Mouse (Mus musculus) megakaryocyte-erythroid progenitor cell, adult 5-6 weeks (primary cell): ENCODE measurements around the gene Hist1h2ah. TPM values are rescaled to one million over a fixed set of nuclear protein-coding genes. Genes with fewer than 3 reads are reported as not detected.
A peak's percentile ranks its signal among the peaks of the same experiment; 100 is the strongest.

Experiments
- ATAC-seq: replicated peaks from 2 replicates; pipeline ENCODE4 v1.8.0; 2016; ENCODE audit warnings: mild to moderate bottlenecking, inconsistent platforms; ENCODE audit not compliant: severe bottlenecking, poor library complexity, low FRiP score, low TSS enrichment
- total RNA-seq, 2 experiments: library from RNA; stranded (forward) in 1 of 2; stranded (reverse) in 1 of 2; fragments of 200-1000, 215-1000 nt in 1 of 2; fragments of >200 nt in 1 of 2; fragmentation: Nextera tagmentation in 1 of 2; gene quantifications; 2 replicates each; pipeline ENCODE4 v1.2.3; 2014 to 2017

Gene Hist1h2ah
- total RNA-seq, 2 experiments from 2014 or later, result 11.1 to 482 TPM

DNA sequence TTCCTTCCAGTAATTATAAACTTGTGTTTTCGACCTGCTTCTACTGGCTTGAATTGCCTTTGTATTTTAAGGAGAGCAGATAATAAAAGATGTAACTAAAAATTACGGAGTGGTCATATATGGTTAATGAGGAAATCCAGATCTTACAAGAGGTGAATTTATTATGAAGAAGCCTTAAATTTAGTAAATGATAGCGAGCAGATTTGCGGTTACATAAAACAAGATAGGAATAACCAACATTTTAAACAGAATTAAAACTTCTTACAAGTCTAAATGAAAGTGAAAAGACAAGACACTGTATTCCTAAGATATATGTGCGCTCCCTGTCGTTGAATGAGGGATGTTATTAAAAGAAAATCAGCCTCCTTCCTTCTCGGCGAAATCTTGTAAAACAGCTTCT, 40.5 kb downstream of the Hist1h2ah start:
- ATAC-seq, result no peak

DNA sequence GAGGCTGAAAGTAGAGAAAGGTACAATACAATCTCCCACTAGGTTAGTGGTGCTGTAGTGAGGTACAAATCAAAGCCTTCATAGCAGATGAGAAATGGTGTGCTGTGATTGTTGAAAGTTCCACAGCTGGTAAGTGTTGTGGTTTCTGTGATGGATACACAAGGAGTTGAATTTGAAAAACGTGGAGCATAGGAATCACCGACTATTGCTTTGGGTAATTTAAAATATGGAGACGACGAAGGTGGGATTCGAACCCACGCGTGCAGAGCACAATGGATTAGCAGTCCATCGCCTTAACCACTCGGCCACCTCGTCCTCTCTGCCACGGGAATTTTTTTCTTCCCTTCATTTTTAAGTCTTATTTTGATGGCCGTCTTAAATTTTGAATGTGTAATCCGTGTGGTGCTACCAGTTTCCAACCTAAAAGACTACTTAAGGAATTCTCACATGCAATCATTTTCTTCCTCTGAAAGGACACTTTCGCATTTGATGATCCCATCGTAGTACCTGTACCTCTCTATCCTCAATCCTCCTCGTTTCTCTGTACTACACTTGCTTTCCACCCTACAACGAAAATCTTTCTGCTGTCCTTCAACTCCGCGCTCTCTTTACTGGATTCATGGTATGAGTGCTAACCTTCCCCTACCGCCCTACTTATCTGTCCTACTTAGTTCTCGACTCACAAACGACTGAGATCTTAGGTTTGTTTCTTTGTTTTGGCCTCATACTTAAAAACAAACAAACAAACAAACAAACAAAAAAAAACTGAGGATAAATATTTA, 41.2 kb downstream of the Hist1h2ah start:
- ATAC-seq, result 0 out of 2 replicates have a peak, but pooled peaks have one; percentile 21

DNA sequence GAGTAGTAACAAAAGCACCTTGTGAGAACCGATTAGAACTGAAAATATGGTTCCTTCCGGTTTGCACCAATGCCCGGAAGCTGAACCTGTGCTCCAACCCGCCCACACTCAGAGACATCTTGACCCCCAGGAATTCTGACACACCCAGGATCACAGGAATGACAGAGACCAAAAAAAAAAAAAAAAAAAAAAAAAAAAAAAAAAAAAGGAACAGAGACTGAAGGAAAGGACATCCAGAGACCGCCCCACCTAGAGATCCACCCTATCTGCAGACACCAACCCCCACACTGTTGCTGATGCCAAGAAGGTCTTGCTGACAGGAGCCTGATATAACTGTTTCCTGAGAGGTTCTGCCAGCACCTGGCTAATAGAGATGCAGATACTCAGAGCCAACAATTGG, 42.8 kb downstream of the Hist1h2ah start:
- ATAC-seq, result no peak

Other genes starting within 250 kb of the Hist1h2ah start
- gene Hist1h2an, start 248.3 kb downstream of the Hist1h2ah start, total RNA-seq (2014; fragmentation: Nextera tagmentation), result 4.6 and 28.8 TPM in 2 replicates
- gene Hist1h2an, start 248.3 kb downstream of the Hist1h2ah start, total RNA-seq (2017), result 538 and 611 TPM in 2 replicates
- gene Hist1h2bp, start 248.1 kb downstream of the Hist1h2ah start, total RNA-seq (2014; fragmentation: Nextera tagmentation), result 19.6 and 62.9 TPM in 2 replicates
- gene Hist1h2bp, start 248.1 kb downstream of the Hist1h2ah start, total RNA-seq (2017), result 33.7 and 54.7 TPM in 2 replicates
- gene Hist1h2bq, start 225.4 kb downstream of the Hist1h2ah start, total RNA-seq (2014; fragmentation: Nextera tagmentation), result 395 and 796 TPM in 2 replicates
- gene Hist1h2bq, start 225.4 kb downstream of the Hist1h2ah start, total RNA-seq (2017), result 0.72 and 1.2 TPM in 2 replicates
- gene Hist1h2ao, start 225.1 kb downstream of the Hist1h2ah start, total RNA-seq (2014; fragmentation: Nextera tagmentation), result not detected in 2 replicates
- gene Hist1h2ao, start 225.1 kb downstream of the Hist1h2ah start, total RNA-seq (2017), result not detected in 2 replicates
- gene Hist1h4m, start 223.8 kb downstream of the Hist1h2ah start, total RNA-seq (2014; fragmentation: Nextera tagmentation), result 256 and 298 TPM in 2 replicates
- gene Hist1h4m, start 223.8 kb downstream of the Hist1h2ah start, total RNA-seq (2017), result 1,434 and 2,567 TPM in 2 replicates
- 49.1 and 171 TPM in 2 replicates for gene Hist1h4n, start 203.4 kb downstream of the Hist1h2ah start, total RNA-seq (2014; fragmentation: Nextera tagmentation)
- gene Hist1h4n, start 203.4 kb downstream of the Hist1h2ah start, total RNA-seq (2017), result 1,378 and 1,797 TPM in 2 replicates
- gene Hist1h2ap, start 202.1 kb downstream of the Hist1h2ah start, total RNA-seq (2014; fragmentation: Nextera tagmentation), result 177 TPM in 2 replicates
- gene Hist1h2ap, start 202.1 kb downstream of the Hist1h2ah start, total RNA-seq (2017), result 4,662 and 4,902 TPM in 2 replicates
- 372 and 874 TPM in 2 replicates for gene Hist1h2br, start 201.8 kb downstream of the Hist1h2ah start, total RNA-seq (2014; fragmentation: Nextera tagmentation)
- 126 and 201 TPM in 2 replicates for gene Hist1h2br, start 201.8 kb downstream of the Hist1h2ah start, total RNA-seq (2017)
- 1.5 and 2.5 TPM in 2 replicates for gene Zfp184, start 90.5 kb downstream of the Hist1h2ah start, total RNA-seq (2014; fragmentation: Nextera tagmentation)
- gene Zfp184, start 90.5 kb downstream of the Hist1h2ah start, total RNA-seq (2017), result 3.1 and 10.7 TPM in 2 replicates
- gene Pom121l2, start 54.4 kb downstream of the Hist1h2ah start, total RNA-seq (2014; fragmentation: Nextera tagmentation), result not detected in 2 replicates
- gene Pom121l2, start 54.4 kb downstream of the Hist1h2ah start, total RNA-seq (2017), result not detected in 2 replicates
- gene Prss16, start 25.8 kb downstream of the Hist1h2ah start, total RNA-seq (2014; fragmentation: Nextera tagmentation), result not detected in 2 replicates
- gene Prss16, start 25.8 kb downstream of the Hist1h2ah start, total RNA-seq (2017), result 0.19 and 0.89 TPM in 2 replicates
- gene Hist1h2bk, start 302 bp upstream of the Hist1h2ah start, total RNA-seq (2014; fragmentation: Nextera tagmentation), result 142 and 423 TPM in 2 replicates
- gene Hist1h2bk, start 302 bp upstream of the Hist1h2ah start, total RNA-seq (2017), result 812 and 1,118 TPM in 2 replicates
- gene Hist1h4i, start 5.8 kb upstream of the Hist1h2ah start, total RNA-seq (2014; fragmentation: Nextera tagmentation), result 56.5 and 110 TPM in 2 replicates
- gene Hist1h4i, start 5.8 kb upstream of the Hist1h2ah start, total RNA-seq (2017), result 136 and 141 TPM in 2 replicates
- gene Hist1h2ag, start 7.4 kb upstream of the Hist1h2ah start, total RNA-seq (2014; fragmentation: Nextera tagmentation), result 19.5 and 69.6 TPM in 2 replicates
- gene Hist1h2ag, start 7.4 kb upstream of the Hist1h2ah start, total RNA-seq (2017), result 882 and 1,306 TPM in 2 replicates
- gene Hist1h2bj, start 7.6 kb upstream of the Hist1h2ah start, total RNA-seq (2014; fragmentation: Nextera tagmentation), result 238 and 405 TPM in 2 replicates
- 313 and 664 TPM in 2 replicates for gene Hist1h2bj, start 7.6 kb upstream of the Hist1h2ah start, total RNA-seq (2017)
- not detected in 2 replicates for gene Vmn1r188, start 48.9 kb upstream of the Hist1h2ah start, total RNA-seq (2014; fragmentation: Nextera tagmentation)
- gene Vmn1r188, start 48.9 kb upstream of the Hist1h2ah start, total RNA-seq (2017), result not detected in 2 replicates
- gene Vmn1r189, start 70.3 kb upstream of the Hist1h2ah start, total RNA-seq (2014; fragmentation: Nextera tagmentation), result not detected in 2 replicates
- gene Vmn1r189, start 70.3 kb upstream of the Hist1h2ah start, total RNA-seq (2017), result not detected in 2 replicates
- gene Vmn1r191, start 148.4 kb upstream of the Hist1h2ah start, total RNA-seq (2014; fragmentation: Nextera tagmentation), result not detected in 2 replicates
- gene Vmn1r191, start 148.4 kb upstream of the Hist1h2ah start, total RNA-seq (2017), result not detected in 2 replicates
- gene Vmn1r192, start 155.6 kb upstream of the Hist1h2ah start, total RNA-seq (2014; fragmentation: Nextera tagmentation), result not detected in 2 replicates
- not detected in 2 replicates for gene Vmn1r192, start 155.6 kb upstream of the Hist1h2ah start, total RNA-seq (2017)
- not detected in 2 replicates for gene Vmn1r193, start 187.6 kb upstream of the Hist1h2ah start, total RNA-seq (2014; fragmentation: Nextera tagmentation)
- gene Vmn1r193, start 187.6 kb upstream of the Hist1h2ah start, total RNA-seq (2017), result not detected in 2 replicates
- gene Vmn1r194, start 208.6 kb upstream of the Hist1h2ah start, total RNA-seq (2014; fragmentation: Nextera tagmentation), result not detected in 2 replicates
- gene Vmn1r194, start 208.6 kb upstream of the Hist1h2ah start, total RNA-seq (2017), result not detected in 2 replicates
- not detected in 2 replicates for gene Vmn1r195, start 235.0 kb upstream of the Hist1h2ah start, total RNA-seq (2014; fragmentation: Nextera tagmentation)
- gene Vmn1r195, start 235.0 kb upstream of the Hist1h2ah start, total RNA-seq (2017), result not detected in 2 replicates